Mouse (Mus musculus) embryonic facial prominence, embryonic 10.5 days (tissue): ENCODE measurements around the gene Map4k3. TPM values are rescaled to one million over a fixed set of nuclear protein-coding genes. Genes with fewer than 3 reads are reported as not detected.
"Not testable (repeated sequence)": the region's sequence is repeated elsewhere in the genome, so short reads cannot be mapped to it uniquely, and the experiment has no call there.

Source experiments
- DNase-seq: peaks from one replicate; pipeline ENCODE4 v3.0.0-alpha.2; 2017; ENCODE audit warnings: low spot score
- H3K27ac ChIP-seq: fragments of 300-500 bp; sonication (generic); replicated peaks from 2 replicates; pipeline ENCODE4 v1.5.1; 2016; ENCODE audit warnings: mild to moderate bottlenecking
- H3K27me3 ChIP-seq: fragments of 300-500 bp; sonication (generic); replicated peaks from 2 replicates; pipeline ENCODE4 v1.6.1; 2016; ENCODE audit warnings: low read depth, mild to moderate bottlenecking; ENCODE audit not compliant: poor library complexity, severe bottlenecking
- H3K36me3 ChIP-seq: fragments of 300-500 bp; sonication (generic); replicated peaks from 2 replicates; pipeline ENCODE4 v1.6.1; 2016; ENCODE audit warnings: mild to moderate bottlenecking, moderate library complexity
- H3K4me1 ChIP-seq: fragments of 300-500 bp; sonication (generic); 2 replicates; pipeline ENCODE4 v1.6.1; 2016
- H3K4me3 ChIP-seq: fragments of 300-500 bp; sonication (generic); 2 replicates; pipeline ENCODE4 v1.5.1; 2016; ENCODE audit warnings: mild to moderate bottlenecking, moderate library complexity
- H3K9me3 ChIP-seq: fragments of 300-500 bp; sonication (generic); 2 replicates; pipeline ENCODE4 v1.6.1; 2016; ENCODE audit warnings: mild to moderate bottlenecking
- WGBS: fragments of 180-500 bp; shearing (Covaris S2); methylation state at CpG from one replicate; pipeline ENCODE4 v1.1.7; 2016; 5-methylcytosine and 5-hydroxymethylcytosine counted together
- polyA plus RNA-seq: library from polyadenylated mRNA; unstranded; fragments of >200 nt; fragmentation: Nextera tagmentation; extraction: Ambion mirVana; gene quantifications from 2 replicates; pipeline ENCODE4 v1.2.1, GENCODE M21; 2016

Gene Map4k3
- polyA plus RNA-seq, 1 experiment from 2014 or later: 22.3 TPM

- H3K27me3 ChIP-seq: no peaks in the 10 kb centered on the region
- 83% methylated on average over 2 of the region's 2 CpGs for WGBS
- no peak for DNase-seq
These were observed 181.4 kb downstream of the Map4k3 start for GRCm38 (mm10) chr17:80546846-80547245.

GRCm38 (mm10) chr17:80546227-80546626 lies 182.1 kb downstream of the Map4k3 start:
- no peaks in the 10 kb centered on the region for H3K27me3 ChIP-seq
- no peak for DNase-seq
- no peaks in the 10 kb centered on the region for H3K9me3 ChIP-seq
- no peaks in the 10 kb centered on the region for H3K4me1 ChIP-seq
- H3K27ac ChIP-seq: no peak overlapping the region
- no peak overlapping the region for H3K4me3 ChIP-seq
- H3K36me3 ChIP-seq: no peaks in the 10 kb centered on the region
- WGBS: 94% methylated on average over 8 of the region's 8 CpGs

More at GRCm38 (mm10) chr17:80546846-80547245, 181.4 kb downstream of the Map4k3 start:
- H3K4me1 ChIP-seq: no peaks in the 10 kb centered on the region
- H3K36me3 ChIP-seq: no peaks in the 10 kb centered on the region
- no peaks in the 10 kb centered on the region for H3K9me3 ChIP-seq
- H3K27ac ChIP-seq: no peak overlapping the region
- no peak overlapping the region for H3K4me3 ChIP-seq

DNA sequence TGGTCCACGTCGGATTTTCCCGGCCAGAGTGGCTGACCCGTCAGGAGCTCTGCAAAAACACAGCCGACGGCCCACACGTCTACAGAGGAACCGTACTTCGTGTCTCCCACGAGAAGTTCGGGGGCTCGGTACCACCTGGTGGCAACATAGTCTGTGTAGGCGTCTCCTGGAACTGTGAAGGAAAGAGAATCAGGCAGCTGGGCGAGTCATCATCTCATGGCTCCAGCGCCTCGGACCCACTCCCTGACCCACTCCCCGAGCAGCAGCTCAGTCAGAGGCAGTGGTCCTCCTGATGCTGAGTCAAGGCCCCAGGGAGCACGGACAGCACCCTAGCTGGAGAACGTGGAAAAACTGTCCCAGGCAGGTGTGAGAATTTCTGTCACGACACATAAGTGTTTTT lies 184.6 kb downstream of the Map4k3 start:
- H3K4me3 ChIP-seq: no peak overlapping the region
- no peak for DNase-seq
- H3K27me3 ChIP-seq: no peaks in the 10 kb centered on the region
- no peaks in the 10 kb centered on the region for H3K36me3 ChIP-seq
- no peaks in the 10 kb centered on the region for H3K4me1 ChIP-seq
- H3K9me3 ChIP-seq: no peaks in the 10 kb centered on the region
- 94% methylated on average over 20 of the region's 20 CpGs for WGBS
- no peak overlapping the region for H3K27ac ChIP-seq

DNA sequence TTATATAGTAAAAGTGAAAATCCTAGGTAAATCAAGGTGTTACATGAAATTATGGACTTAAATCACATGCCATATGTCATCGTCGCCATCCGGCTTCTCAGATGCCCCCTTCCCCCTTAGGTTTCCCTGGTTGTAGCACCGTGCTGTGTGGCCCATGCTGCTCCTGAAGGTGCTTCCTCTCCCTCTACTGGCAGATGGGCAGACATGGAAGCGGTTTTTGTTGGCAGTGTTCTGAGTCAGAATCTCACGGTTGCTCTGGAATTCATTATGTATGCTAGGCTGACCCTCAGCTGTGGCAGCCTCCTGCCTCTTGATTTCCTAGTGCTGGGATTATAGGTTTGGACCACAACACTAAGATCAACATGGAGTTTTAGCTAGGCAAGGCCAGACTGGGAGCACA lies 191.1 kb downstream of the Map4k3 start:
- no peak for DNase-seq
- Histone ChIP-seq H3K27ac (no peak overlapping the region), H3K4me1 (no peaks in the 10 kb centered on the region), H3K4me3 (no peak overlapping the region), H3K36me3 (no peaks in the 10 kb centered on the region), H3K9me3 (no peaks in the 10 kb centered on the region), H3K27me3 (no peaks in the 10 kb centered on the region)
- 61% methylated on average over 6 of the region's 6 CpGs for WGBS

DNA sequence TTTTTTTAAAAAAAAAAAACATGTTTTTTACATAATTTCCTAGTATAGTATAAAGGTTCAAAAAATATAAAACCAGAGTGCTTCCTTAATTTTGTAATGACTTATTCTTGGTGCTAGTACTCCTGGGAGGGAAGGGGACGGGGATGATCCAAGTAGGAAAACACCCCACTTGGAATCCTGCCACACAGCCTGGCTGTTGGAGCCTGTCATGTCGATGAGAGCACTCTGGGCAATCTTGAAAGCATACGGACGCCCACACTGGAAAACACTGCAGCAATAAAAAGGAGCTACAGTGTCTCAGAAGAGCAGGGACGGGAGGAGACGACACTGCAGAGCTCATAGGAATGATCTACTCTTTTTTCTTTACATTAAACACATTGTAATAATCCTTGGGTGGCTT lies 192.7 kb downstream of the Map4k3 start:
- no peak overlapping the region for H3K4me3 ChIP-seq
- H3K36me3 ChIP-seq: no peaks in the 10 kb centered on the region
- H3K9me3 ChIP-seq: no peaks in the 10 kb centered on the region
- 84% methylated on average over 6 of the region's 6 CpGs for WGBS
- H3K27ac ChIP-seq: no peak overlapping the region
- no peaks in the 10 kb centered on the region for H3K4me1 ChIP-seq
- no peak for DNase-seq
- no peaks in the 10 kb centered on the region for H3K27me3 ChIP-seq

DNA sequence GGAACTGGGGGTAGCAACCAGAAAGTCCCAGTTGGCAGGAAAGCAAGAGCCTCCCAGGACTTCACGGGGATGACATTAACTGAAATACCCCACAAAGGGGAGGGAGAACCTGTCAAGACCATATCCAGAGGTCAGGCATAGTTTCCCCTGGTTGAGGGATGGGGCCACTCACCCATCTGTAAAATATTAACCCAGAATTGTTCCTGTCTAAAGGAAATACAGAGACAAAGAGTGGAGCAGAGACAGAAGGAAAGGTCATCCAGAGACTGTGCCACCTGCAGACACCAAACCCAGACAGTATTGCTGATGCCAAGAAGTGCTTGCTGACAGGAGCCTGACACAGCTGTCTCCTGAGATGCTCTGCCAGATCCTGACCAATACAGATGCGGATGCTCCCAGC lies 196.9 kb downstream of the Map4k3 start:
- not testable (repeated sequence) for H3K27ac ChIP-seq, H3K27me3 ChIP-seq, H3K4me1 ChIP-seq, H3K4me3 ChIP-seq, H3K9me3 ChIP-seq, H3K36me3 ChIP-seq, DNase-seq
- WGBS: 53% methylated on average over 2 of the region's 2 CpGs

Other genes starting within 250 kb of the Map4k3 start
- gene Sos1, start 248.0 kb downstream of the Map4k3 start, polyA plus RNA-seq: 4.9 and 5.1 TPM in 2 replicates
- gene Cdkl4, start 150.7 kb downstream of the Map4k3 start, polyA plus RNA-seq: 0.74 and 1.0 TPM in 2 replicates
- 2.4 and 3.9 TPM in 2 replicates for gene Tmem178, start 216.1 kb upstream of the Map4k3 start, polyA plus RNA-seq